Mouse (Mus musculus): Measurements from ENCODE around the gene Arhgap32.

Gene Arhgap32

GRCm38 (mm10) chr9:32192295-32193073 lies 76.5 kb downstream of the Arhgap32 start:
- no peak for DNase-seq (ENCODE audit: low read depth, low spot score)

DNA sequence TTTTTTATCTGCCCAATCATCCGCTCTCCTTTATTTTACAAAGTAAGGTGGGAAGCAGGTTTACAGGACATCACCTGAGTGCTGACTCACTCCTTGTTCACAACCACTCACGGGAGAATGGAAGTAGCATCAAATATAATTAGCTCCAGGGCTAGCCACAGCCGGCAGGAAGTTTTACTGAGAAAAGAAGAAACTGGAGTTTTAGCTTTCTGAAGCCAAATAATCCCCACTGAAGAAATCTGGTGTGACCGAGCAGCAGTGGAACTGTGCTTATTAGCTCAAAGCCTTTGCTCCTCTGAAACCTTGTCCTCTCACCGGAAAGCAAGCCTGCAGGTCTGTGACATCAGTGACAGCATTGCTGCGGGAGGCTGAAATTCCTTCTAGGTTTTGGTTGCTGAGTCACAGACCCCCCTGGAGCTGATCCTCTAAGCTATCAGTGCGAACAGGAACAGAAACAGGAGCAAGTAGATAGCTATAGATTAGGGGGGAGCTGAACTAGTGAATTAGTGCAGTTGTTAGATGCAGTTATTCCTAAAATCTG lies 88.6 kb downstream of the Arhgap32 start:
- DNase-seq (ENCODE audit: low read depth, low spot score), result no peak

GRCm38 (mm10) chr9:32207133-32207532 lies 91.2 kb downstream of the Arhgap32 start:
- no peak for DNase-seq (ENCODE audit: low read depth, low spot score)

GRCm38 (mm10) chr9:32208071-32208470 lies 92.1 kb downstream of the Arhgap32 start:
- DNase-seq (ENCODE audit: low read depth, low spot score), result no peak

DNA sequence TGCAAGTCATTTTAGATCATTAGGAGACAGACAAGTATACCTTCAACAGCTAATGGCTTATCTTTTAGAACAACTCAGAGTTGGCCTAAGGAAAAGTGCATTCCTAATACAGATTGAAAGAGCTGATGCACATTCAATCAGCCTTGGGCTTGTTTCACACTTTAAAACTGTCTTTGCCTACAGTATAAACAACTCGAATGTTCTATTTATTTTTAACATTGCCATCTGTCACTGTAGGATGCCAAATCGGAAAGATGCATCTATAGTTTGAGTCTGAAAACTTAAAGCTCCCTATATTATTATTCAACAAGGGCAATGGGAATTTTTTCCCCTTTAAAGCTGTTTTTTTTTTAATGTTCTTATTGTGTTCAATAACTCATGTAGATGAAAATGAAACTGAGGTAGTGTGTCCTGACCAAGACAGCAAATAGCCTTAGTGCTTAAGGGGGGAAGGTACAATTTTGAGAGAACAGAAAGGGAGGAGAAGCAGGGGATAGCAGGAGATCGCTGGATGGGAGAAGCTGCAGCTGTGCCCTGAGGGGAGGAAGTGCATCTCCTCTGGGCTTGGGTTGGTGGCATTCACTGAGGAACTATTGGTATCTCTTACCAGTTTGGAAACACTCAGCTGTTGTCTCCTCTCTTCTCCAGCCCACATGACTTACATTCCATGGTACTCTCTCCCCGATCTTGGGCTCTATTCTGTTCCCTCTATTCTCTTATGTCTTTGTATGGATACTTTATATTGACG lies 101.1 kb downstream of the Arhgap32 start:
- DNase-seq (ENCODE audit: low read depth, low spot score), result no peak

DNA sequence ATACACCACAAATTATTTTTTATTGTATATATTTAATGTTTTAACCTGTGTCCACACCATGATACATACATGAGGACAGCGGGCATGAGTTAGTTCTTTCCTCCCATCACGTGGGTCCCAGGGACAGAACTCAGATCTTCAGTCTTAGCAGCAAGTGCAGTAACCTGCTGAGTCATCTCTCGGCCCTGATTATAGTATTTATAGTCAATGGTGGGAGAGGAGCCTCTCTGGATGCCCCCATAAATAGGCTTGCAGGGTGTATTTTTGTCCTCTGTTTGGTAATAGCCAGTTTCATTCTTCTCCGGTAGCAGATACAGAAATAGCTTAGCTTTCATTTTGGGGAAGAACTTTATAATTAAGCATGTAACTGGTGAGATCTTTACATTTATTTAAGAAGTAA lies 103.5 kb downstream of the Arhgap32 start:
- no peak for DNase-seq (ENCODE audit: low read depth, low spot score)

DNA sequence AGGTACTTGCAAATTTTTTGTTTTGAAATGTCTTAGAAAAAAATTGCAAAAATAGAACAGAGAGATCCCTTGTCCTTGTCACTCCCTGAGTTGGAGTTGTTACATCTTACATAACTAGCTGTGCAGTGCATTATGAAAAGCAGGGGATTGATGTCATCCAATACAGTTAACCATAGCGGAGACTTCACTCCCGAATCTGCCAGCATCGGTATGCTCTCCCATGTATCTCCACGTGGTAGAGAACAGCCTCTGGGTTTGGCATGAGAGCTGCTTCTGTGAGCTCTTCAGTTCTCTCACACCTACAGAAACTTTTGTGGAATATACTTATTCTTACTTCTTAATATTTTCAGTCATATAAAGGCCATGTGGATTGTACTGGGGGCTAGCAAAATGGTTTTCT lies 106.2 kb downstream of the Arhgap32 start:
- DNase-seq (ENCODE audit: low read depth, low spot score), result no peak

DNA sequence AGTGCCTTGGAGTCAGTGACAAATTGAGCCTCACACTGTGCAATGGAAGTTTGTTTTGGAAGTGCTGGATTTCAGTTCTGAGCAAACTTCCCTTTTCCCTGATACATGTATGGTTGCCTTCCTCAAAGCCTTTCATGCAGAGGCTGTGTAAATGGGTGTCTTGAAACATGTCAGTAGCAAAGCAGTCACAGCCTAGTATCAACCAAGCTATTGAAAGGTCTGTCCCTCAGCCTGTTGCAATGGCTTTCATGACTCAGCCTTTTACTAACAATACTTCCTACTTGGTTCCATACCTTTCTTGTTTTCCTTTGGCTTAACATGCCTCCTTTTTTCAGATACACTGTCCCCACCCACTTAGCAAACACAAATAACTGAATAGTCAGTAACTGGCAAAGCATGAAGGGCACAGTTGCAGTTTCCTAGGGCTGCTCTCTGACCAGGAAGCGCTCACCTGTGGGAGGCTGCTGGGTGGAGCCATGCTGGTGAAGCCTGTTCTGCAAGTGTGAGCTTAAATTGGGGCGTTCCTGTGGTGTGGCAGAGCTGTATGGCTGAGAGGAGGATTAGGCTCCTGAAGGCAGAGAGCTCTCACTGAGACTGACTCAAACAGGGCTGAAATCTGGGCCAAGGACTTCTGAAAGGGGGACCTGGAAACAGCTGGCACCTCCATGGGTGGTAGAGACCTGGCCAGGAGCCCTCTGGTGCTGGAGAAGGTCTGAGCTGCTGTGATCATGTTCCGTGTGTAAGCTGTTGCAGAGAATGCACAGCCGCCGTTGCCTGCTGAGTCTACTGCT lies 108.0 kb downstream of the Arhgap32 start:
- no peak for DNase-seq (ENCODE audit: low read depth, low spot score)

GRCm38 (mm10) chr9:32224937-32225336 lies 109.0 kb downstream of the Arhgap32 start:
- no peak for DNase-seq (ENCODE audit: low read depth, low spot score)

DNA sequence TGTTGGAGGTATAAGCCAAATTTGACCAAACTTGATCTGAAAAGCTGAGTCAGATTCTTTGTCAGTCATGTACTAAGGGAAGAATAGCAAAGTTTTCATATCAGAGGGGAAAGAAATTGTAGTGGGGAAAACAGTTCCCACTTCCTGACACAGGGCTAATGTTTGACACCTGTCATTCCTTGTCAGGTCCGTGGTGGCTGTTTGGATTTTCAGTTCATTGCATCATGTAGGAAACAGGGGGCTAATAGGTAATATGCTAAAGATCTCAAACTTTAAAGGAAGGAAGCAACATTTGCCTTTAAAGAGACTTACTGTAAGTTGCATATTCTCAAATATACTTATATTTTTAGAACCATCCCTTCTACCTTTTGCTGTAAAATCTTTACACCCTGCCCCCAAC lies 109.6 kb downstream of the Arhgap32 start:
- no peak for DNase-seq (ENCODE audit: low read depth, low spot score)

DNA sequence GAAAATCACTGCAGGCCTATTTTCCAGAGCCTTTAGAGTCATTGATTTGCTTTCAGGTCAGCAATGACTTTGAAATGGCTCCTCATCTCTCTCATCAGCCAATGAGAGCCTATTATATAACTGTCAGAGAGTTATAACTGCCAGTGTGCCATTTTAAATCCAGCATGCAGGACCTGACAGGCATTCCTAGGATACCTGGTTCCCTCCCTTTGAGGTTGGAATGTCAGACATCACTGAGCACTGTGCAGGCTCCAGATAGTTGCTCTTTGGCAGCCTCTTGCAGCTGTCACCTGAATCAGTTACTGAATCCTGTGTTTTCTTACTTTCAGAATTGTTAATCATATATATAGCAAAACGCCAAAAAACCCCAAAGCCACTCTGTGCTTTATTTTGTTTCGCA lies 111.1 kb downstream of the Arhgap32 start:
- DNase-seq (ENCODE audit: low read depth, low spot score), result no peak

DNA sequence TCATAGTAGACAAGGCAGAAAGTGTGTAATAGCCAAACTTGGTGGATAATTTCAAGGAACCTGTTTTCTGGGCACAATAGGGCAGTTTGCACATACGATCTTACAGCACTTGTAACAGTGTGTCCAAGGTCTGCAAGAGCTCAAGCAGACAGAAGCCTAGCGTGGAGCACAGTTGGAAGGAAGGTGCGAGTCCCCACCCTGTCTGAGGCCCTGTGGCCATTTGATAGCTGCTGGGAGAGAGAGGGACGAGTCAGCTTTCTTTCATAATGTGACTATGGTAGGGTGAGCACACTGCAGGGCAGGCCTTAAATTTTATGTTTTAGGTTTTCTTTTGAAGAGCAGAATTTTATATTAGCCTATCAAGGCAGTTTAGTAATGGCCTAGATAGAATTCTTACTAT lies 117.7 kb downstream of the Arhgap32 start:
- no peak for DNase-seq (ENCODE audit: low read depth, low spot score)

GRCm38 (mm10) chr9:32234767-32235489 lies 119.0 kb downstream of the Arhgap32 start:
- DNase-seq (ENCODE audit: low read depth, low spot score), result no peak

GRCm38 (mm10) chr9:32238899-32239298 lies 123.0 kb downstream of the Arhgap32 start:
- DNase-seq (ENCODE audit: low read depth, low spot score), result no peak

- DNase-seq (ENCODE audit: low read depth, low spot score), result no peak
Observed at GRCm38 (mm10) chr9:32239427-32239826, 123.5 kb downstream of the Arhgap32 start.

- DNase-seq (ENCODE audit: low read depth, low spot score), result no peak
Observed at GRCm38 (mm10) chr9:32240449-32240848, 124.5 kb downstream of the Arhgap32 start.

DNA sequence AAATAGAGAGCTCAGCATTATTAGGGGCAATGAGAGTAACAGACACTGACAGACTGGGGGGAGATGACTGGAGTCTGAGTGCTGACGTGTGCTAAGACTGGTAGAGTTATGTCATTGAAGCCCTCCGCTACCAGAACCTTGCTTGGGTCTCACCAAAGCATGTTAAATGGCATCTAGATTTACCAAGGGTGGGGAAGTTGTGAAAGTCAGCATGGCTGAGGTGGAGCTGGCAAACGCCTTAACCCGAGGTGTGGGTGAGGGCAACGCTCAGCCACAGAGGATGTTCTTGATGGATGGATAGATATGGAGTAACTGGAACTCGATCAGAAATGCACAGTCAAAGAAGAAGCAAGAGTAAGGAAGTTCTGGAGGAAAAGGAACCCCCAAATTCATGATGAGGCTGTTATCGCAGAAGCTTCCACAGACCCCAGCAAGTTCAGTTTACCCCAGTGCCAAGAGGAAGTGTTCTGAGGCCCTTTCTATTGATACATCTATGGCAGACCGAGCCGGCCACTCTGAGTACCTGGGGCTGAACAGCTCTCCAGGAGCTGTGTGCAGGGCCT lies 125.8 kb downstream of the Arhgap32 start:
- DNase-seq (ENCODE audit: low read depth, low spot score), result no peak

GRCm38 (mm10) chr9:32242921-32243617 lies 127.1 kb downstream of the Arhgap32 start:
- DNase-seq (ENCODE audit: low read depth, low spot score), result no peak

DNA sequence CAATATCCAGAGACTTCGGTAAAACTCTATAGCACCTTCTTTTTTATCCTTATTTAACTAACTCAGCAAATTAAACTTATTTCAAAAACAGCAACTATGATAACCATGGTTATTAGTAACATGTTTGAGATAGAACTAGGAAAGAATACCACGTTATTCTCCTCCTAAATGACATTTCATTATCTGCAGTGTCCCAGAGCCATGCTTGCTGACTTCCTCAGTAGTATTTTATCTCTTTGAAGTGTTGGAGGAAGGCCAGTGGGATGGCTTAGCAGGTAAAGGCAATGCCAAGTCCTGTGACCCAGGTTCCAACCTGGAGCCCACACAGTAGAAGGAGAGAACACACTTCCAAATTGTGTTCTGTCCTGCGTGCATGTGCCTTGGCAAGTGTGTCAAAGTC lies 129.3 kb downstream of the Arhgap32 start:
- DNase-seq (ENCODE audit: low read depth, low spot score), result no peak

DNA sequence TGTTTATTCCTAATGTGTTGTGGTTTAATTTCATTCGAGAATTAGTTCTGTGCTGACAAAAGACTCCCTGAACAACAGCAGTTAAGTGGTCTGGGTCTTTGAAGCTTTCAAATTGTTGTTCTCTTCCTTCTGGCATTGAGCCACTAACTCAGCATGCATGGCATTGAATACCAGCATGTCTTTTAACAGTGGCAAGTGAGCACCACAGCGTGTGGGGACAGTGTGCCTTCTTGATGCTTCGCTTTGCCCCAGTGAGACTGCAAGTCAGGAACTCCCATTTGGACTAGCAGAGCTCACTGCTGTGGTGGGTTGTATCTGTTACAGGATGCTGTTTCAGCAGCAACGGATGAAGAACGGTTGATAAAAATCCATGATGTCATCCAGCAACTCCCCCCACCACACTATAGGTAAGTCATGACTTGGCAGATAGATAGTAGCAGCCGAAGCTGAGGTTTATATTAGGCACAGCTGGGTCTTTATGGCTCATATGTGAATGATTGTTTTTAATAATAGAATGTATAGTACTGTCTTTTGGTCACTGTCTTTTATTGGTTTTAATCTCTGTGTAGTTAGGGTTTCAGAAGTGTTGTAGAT lies 130.3 kb downstream of the Arhgap32 start:
- no peak for DNase-seq (ENCODE audit: low read depth, low spot score)
